Mouse (Mus musculus) erythroblast, embryonic 14.5 days (primary cell): ENCODE data around the gene Ephx1.

Experiments
- GATA1 ChIP-seq: IDR thresholded peaks from 2 replicates; pipeline ENCODE4 v1.6.1; 2012; ENCODE audit warnings: low read length, inconsistent platforms, mixed read lengths
- TAL1 ChIP-seq: IDR thresholded peaks from 3 replicates; pipeline ENCODE4 v1.6.1; 2012; ENCODE audit warnings: low read length, inconsistent platforms, mixed read lengths

DNA sequence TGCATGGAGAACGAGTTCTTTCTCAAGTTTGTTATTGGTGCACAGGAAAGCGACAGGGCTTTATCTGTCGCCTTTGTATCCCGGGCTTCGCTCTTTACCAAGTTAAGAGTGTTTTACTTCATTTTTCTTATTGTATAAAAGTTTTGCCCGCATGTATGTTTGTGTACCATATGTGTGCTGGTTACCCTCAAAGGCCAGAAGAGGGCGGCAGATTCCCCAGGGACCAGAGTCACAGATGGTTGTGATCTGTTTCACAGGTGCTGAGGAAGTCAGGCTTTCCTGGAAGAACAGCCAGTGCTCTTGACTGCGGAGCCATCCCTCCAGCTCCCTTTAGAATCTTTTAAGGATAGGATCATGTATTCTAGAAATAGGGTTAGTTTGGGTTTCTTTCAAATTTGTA, 34.0 kb downstream of the Ephx1 start:
- TF ChIP-seq TAL1 (no peak), GATA1 (no peak)
